Mouse (Mus musculus): Measurements from ENCODE around the gene Ubfd1. TPM values are rescaled to one million over a fixed set of nuclear protein-coding genes. Genes with fewer than 3 reads are reported as not detected.
A peak's percentile ranks its signal among the peaks of the same experiment; 100 is the strongest.
"Not testable (repeated sequence)": the region's sequence is repeated elsewhere in the genome, so short reads cannot be mapped to it uniquely, and the experiment has no call there.

Gene Ubfd1
- polyA plus RNA-seq, 1 experiment from 2014 or later, result 110 TPM

DNA sequence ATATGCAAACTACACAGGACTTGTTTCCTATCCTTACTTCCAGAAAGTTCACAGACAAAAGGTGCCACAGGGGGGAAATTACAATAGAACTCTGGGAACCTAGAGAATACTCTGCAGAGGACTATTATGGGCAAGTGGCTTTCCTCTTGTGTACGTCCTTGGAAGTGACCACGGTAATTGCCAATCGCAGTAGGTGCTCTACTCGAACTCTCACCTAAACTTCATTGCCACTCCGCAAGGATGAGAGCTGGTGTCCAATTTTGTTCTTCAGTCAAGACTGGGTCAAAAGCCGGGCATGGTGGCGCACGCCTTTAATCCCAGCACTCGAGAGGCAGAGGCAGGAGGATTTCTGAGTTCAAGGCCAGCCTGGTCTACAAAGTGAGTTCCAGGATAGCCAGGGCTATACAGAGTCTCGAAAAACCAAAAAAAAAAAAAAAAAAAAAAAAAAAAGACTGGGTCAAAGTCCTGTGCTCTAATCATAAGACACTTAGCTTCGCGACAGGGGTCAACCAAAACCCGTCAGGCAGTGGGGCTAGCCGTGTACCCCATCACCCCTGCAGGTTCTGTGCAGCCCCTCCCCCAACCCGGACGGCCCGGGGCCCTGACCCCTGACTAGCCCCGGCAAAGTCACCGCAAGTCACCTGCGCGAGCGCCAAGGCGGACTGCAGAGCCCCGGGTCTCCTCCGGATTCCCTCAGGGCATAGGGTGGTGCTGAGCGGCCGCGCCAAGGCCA, 34.2 kb downstream of the Ubfd1 start:
- not testable (repeated sequence) for H3K27me3 ChIP-seq (ENCODE audit: control insufficient read depth, insufficient read depth, low read length); H3K9me3 ChIP-seq (ENCODE audit: control insufficient read depth, low read length); H3K27ac ChIP-seq (ENCODE audit: low read depth, low read length); H3K4me1 ChIP-seq (ENCODE audit: control insufficient read depth, insufficient read depth, low read length); H3K36me3 ChIP-seq (ENCODE audit: control insufficient read depth, insufficient read depth, low read length)
- Histone ChIP-seq H3K4me3 (ENCODE audit: low read depth, low read length) (peak overlapping the region; percentile 76), H3K9ac (ENCODE audit: low read length) (peak overlapping the region; percentile 87), H3K4me2 (ENCODE audit: low read depth) (peak overlapping the region; percentile 55)
- DNase-seq (ENCODE audit: low spot score) (peak; percentile 72), ATAC-seq (ENCODE audit: insufficient read depth, low FRiP score, low TSS enrichment) (peak; percentile 84)
- WGBS, result 8% methylated on average over 25 of the region's 28 CpGs

DNA sequence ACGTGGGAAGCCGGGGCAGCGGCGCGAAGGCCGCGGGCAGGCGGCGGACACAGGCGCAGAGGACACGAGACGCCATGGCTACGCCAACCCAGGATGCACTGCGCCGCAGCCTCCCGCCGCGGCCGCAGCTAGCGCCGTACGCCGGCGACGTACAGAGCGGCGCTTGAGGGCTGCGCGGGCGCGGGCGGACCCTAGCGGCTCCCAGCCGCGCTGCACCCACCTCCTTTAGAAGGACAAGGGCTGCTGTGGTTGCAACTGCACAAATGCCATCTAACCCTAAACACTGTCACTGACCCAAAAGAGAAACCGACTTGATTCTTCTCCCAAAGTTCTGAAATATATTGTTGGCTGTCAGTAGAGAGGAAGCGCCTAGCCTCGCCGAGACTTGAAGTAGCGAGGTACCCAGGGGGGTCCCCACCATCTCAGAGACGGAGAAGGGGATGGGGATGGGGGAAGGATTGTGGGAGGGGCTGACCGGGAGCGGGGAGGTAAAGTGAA, 34.8 kb downstream of the Ubfd1 start, which contains the start of gene Ndufab1:
TSS of gene Ndufab1 (minus strand) at position 140 of the 498 bp plus-strand sequence.
- no peaks in the 10 kb centered on the region for H3K27me3 ChIP-seq (ENCODE audit: control insufficient read depth, insufficient read depth, low read length)
- peaks cover 4% of the 10 kb centered on the region; the same call in 1 of the 2 replicates for H3K4me1 ChIP-seq (ENCODE audit: control insufficient read depth, insufficient read depth, low read length)
- ATAC-seq (ENCODE audit: insufficient read depth, low FRiP score, low TSS enrichment), result peak; percentile 98
- no peak within 1 kb of the TSS for H3K27ac ChIP-seq (ENCODE audit: low read depth, low read length)
- WGBS, result 0% methylated on average over 30 of the region's 43 CpGs
- H3K4me3 ChIP-seq (ENCODE audit: low read depth, low read length), result peak within 1 kb of the TSS; percentile 76
- H3K9me3 ChIP-seq (ENCODE audit: control insufficient read depth, low read length), result no peaks in the 10 kb centered on the region
- peak; percentile 95 for DNase-seq (ENCODE audit: low spot score)
- H3K9ac ChIP-seq (ENCODE audit: low read length), result peak within 1 kb of the TSS; percentile 87
- peak within 1 kb of the TSS; percentile 55 for H3K4me2 ChIP-seq (ENCODE audit: low read depth)
- peaks cover 5% of the 10 kb centered on the region; the same call in 1 of the 2 replicates for H3K36me3 ChIP-seq (ENCODE audit: control insufficient read depth, insufficient read depth, low read length)

DNA sequence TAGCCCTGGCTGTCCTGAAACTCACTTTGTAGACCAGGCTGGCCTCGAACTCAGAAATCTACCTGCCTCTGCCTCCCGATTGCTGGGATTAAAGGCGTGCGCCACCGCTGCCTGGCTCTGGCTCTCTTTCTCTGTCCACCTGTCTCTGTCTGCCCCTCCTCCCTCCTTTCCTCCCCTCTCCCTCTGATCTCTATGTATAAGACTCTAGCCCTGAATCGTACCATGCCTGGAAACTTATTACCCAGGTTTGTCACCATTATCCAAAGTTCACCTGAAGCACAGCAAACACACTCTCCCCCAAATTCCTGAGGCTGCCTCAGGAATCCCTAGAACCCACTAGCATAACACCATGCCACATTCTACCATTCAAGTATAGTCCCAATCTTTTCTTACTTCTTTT, 41.2 kb downstream of the Ubfd1 start:
- no peak overlapping the region for H3K4me3 ChIP-seq (ENCODE audit: low read depth, low read length)

DNA sequence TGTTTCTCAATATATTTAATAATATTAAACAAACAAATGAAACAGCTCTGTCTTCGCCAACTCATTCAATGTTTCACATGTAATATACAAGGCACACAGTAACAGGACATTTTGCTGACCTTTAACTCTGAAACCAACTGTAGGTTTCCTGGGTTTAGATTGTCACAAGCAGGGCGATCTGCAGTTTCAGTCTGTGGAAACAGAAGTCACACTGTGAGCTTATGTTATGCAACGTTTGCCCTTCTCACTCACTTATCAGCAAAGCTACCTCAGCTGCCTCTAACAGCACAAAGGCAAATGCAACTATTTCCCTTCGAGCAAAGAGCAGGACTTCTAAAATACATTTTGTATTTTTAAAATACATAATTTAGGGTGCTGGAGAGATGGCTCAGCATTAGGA, 56.5 kb downstream of the Ubfd1 start:
- H3K9me3 ChIP-seq (ENCODE audit: control insufficient read depth, low read length), result no peaks in the 10 kb centered on the region
- 91% methylated on average over 4 of the region's 4 CpGs for WGBS

More for the DNA sequence above, 41.2 kb downstream of the Ubfd1 start:
- Histone ChIP-seq H3K4me2 (ENCODE audit: low read depth) (no peak overlapping the region), H3K9me3 (ENCODE audit: control insufficient read depth, low read length) (no peaks in the 10 kb centered on the region), H3K27ac (ENCODE audit: low read depth, low read length) (no peak overlapping the region), H3K9ac (ENCODE audit: low read length) (no peak overlapping the region), H3K4me1 (ENCODE audit: control insufficient read depth, insufficient read depth, low read length) (no peaks in the 10 kb centered on the region), H3K27me3 (ENCODE audit: control insufficient read depth, insufficient read depth, low read length) (no peaks in the 10 kb centered on the region), H3K36me3 (ENCODE audit: control insufficient read depth, insufficient read depth, low read length) (peaks cover 2% of the 10 kb centered on the region)
- ATAC-seq (ENCODE audit: insufficient read depth, low FRiP score, low TSS enrichment), result no peak
- WGBS, result 96% methylated on average over 6 of the region's 6 CpGs
- no peak for DNase-seq (ENCODE audit: low spot score)

DNA sequence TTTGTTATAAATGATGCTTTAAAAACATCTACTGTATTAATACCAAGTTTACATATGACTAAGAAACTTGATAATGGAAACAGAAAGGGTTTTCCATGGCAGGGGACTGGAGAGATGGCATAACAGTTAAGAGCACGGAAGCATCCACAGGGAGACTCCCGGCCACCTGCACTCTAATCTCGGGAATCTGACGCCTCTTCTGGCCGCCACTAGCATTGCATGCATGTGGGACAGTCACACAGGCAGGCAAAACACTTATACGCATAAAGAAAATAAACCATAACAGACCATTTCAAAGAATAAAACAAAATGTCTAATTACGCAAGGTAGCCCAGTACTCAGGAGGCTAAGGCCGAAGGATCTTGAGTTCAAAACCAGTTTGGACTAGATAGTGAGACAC, 58.7 kb downstream of the Ubfd1 start:
- no peaks in the 10 kb centered on the region for H3K9me3 ChIP-seq (ENCODE audit: control insufficient read depth, low read length)
- H3K9ac ChIP-seq (ENCODE audit: low read length), result no peak overlapping the region
- 77% methylated on average over 8 of the region's 8 CpGs for WGBS
- no peak overlapping the region for H3K4me3 ChIP-seq (ENCODE audit: low read depth, low read length)
- no peak for DNase-seq (ENCODE audit: low spot score)
- ATAC-seq (ENCODE audit: insufficient read depth, low FRiP score, low TSS enrichment), result no peak
- no peak overlapping the region for H3K27ac ChIP-seq (ENCODE audit: low read depth, low read length)
- no peaks in the 10 kb centered on the region for H3K4me1 ChIP-seq (ENCODE audit: control insufficient read depth, insufficient read depth, low read length)
- no peaks in the 10 kb centered on the region for H3K27me3 ChIP-seq (ENCODE audit: control insufficient read depth, insufficient read depth, low read length)
- peaks cover 9% of the 10 kb centered on the region; the same call in 1 of the 2 replicates for H3K36me3 ChIP-seq (ENCODE audit: control insufficient read depth, insufficient read depth, low read length)
- no peak overlapping the region for H3K4me2 ChIP-seq (ENCODE audit: low read depth)

More for the DNA sequence above, 56.5 kb downstream of the Ubfd1 start:
- Histone ChIP-seq H3K4me2 (ENCODE audit: low read depth) (no peak overlapping the region), H3K4me3 (ENCODE audit: low read depth, low read length) (no peak overlapping the region), H3K27me3 (ENCODE audit: control insufficient read depth, insufficient read depth, low read length) (no peaks in the 10 kb centered on the region), H3K27ac (ENCODE audit: low read depth, low read length) (no peak overlapping the region), H3K4me1 (ENCODE audit: control insufficient read depth, insufficient read depth, low read length) (no peaks in the 10 kb centered on the region), H3K36me3 (ENCODE audit: control insufficient read depth, insufficient read depth, low read length) (peaks cover 9% of the 10 kb centered on the region; the same call in 1 of the 2 replicates), H3K9ac (ENCODE audit: low read length) (no peak overlapping the region)
- DNase-seq (ENCODE audit: low spot score) (no peak), ATAC-seq (ENCODE audit: insufficient read depth, low FRiP score, low TSS enrichment) (no peak)

DNA sequence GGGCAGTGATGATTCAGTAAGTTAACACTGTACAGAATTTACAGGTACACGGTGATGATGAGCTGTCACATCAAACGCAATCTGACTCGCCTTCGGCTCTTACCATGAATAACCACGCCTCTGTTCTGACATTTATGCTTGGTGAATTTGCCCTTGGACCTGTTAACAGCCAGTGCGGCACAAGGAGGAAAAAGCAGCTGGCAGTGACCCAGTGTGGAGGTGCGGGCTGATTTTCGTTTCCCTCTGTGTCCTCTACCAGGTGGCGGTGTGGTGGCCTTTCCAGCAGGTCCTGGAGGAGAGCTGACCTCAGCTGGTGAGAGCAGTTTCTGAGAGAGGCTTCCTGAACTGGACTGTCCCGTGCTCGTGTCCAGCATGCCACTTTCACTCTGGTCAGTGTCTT, 60.0 kb downstream of the Ubfd1 start:
- peaks cover 2% of the 10 kb centered on the region; the same call in 1 of the 2 replicates for H3K4me1 ChIP-seq (ENCODE audit: control insufficient read depth, insufficient read depth, low read length)
- no peaks in the 10 kb centered on the region for H3K9me3 ChIP-seq (ENCODE audit: control insufficient read depth, low read length)
- H3K36me3 ChIP-seq (ENCODE audit: control insufficient read depth, insufficient read depth, low read length), result peaks cover 9% of the 10 kb centered on the region; the same call in 1 of the 2 replicates
- H3K4me3 ChIP-seq (ENCODE audit: low read depth, low read length), result no peak overlapping the region
- H3K9ac ChIP-seq (ENCODE audit: low read length), result no peak overlapping the region
- ATAC-seq (ENCODE audit: insufficient read depth, low FRiP score, low TSS enrichment) (no peak), DNase-seq (ENCODE audit: low spot score) (no peak)
- H3K4me2 ChIP-seq (ENCODE audit: low read depth), result no peak overlapping the region
- H3K27ac ChIP-seq (ENCODE audit: low read depth, low read length), result no peak overlapping the region
- 95% methylated on average over 11 of the region's 11 CpGs for WGBS
- no peaks in the 10 kb centered on the region for H3K27me3 ChIP-seq (ENCODE audit: control insufficient read depth, insufficient read depth, low read length)

Other genes with a start within 250 kb of the Ubfd1 start
- 0.19 TPM in 1 of 2 replicates, not detected in the other for gene Scnn1b, start 202.1 kb upstream of the Ubfd1 start, polyA plus RNA-seq (2014; fragmentation: Nextera tagmentation; extraction: Ambion mirVana)
- gene Cog7, start 85.5 kb upstream of the Ubfd1 start, polyA plus RNA-seq (2014; fragmentation: Nextera tagmentation; extraction: Ambion mirVana), result 18.9 and 19.5 TPM in 2 replicates
- 70.4 and 72.5 TPM in 2 replicates for gene Gga2, start 46.0 kb upstream of the Ubfd1 start, polyA plus RNA-seq (2014; fragmentation: Nextera tagmentation; extraction: Ambion mirVana)
- 13.0 and 14.2 TPM in 2 replicates for gene Ears2, start 88 bp downstream of the Ubfd1 start, polyA plus RNA-seq (2014; fragmentation: Nextera tagmentation; extraction: Ambion mirVana)
- gene Ndufab1, start 34.7 kb downstream of the Ubfd1 start, polyA plus RNA-seq (2014; fragmentation: Nextera tagmentation; extraction: Ambion mirVana), result 659 and 695 TPM in 2 replicates
- 17.0 and 20.5 TPM in 2 replicates for gene Palb2, start 65.8 kb downstream of the Ubfd1 start, polyA plus RNA-seq (2014; fragmentation: Nextera tagmentation; extraction: Ambion mirVana)
- gene Dctn5, start 65.9 kb downstream of the Ubfd1 start, polyA plus RNA-seq (2014; fragmentation: Nextera tagmentation; extraction: Ambion mirVana), result 146 and 153 TPM in 2 replicates
- 125 and 127 TPM in 2 replicates for gene Plk1, start 92.3 kb downstream of the Ubfd1 start, polyA plus RNA-seq (2014; fragmentation: Nextera tagmentation; extraction: Ambion mirVana)
- 0.08 TPM in 1 of 2 replicates, not detected in the other for gene Ern2, start 119.0 kb downstream of the Ubfd1 start, polyA plus RNA-seq (2014; fragmentation: Nextera tagmentation; extraction: Ambion mirVana)
- gene Chp2, start 152.3 kb downstream of the Ubfd1 start, polyA plus RNA-seq (2014; fragmentation: Nextera tagmentation; extraction: Ambion mirVana), result not detected in 2 replicates
- 13.4 and 14.2 TPM in 2 replicates for gene Prkcb, start 221.6 kb downstream of the Ubfd1 start, polyA plus RNA-seq (2014; fragmentation: Nextera tagmentation; extraction: Ambion mirVana)